Mouse (Mus musculus): ENCODE data around the gene Gm10203. TPM values are rescaled to one million over a fixed set of nuclear protein-coding genes. Genes with fewer than 3 reads are reported as not detected.

The Gm10203 gene
- polyA plus RNA-seq, 1 experiment from 2014 or later = not detected

DNA sequence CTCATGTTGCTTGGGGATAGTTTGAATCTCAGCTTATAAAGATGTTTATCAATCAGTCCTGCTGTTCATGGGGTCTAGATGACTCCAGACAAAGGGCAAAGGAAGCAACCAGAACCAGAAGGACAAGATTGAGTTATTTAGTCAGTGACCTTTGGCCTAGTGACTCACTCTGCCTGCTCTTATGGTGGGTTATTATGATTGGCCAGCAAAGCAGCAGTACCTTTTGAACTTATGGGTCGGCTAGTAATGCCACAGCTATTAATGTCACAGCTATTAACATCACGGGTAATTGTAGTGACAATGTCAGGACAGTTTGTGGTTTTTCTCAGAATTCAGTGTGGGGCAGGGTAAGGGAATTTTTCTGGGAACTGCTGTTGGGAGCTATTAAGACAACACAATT is 8.0 kb downstream of the Gm10203 start:
- Histone ChIP-seq H3K4me3 (no peak overlapping the region), H3K4me2 (no peak overlapping the region), H3K9me3 (no peaks in the 10 kb centered on the region), H3K36me3 (no peaks in the 10 kb centered on the region), H3K27me3 (no peaks in the 10 kb centered on the region), H3K9ac (no peak overlapping the region), H3K4me1 (peaks cover 7% of the 10 kb centered on the region; the same call in 1 of the 2 replicates), H3K27ac (no peak overlapping the region)
- no peak for ATAC-seq (ENCODE audit: insufficient number of reproducible peaks, insufficient read depth, low FRiP score, low TSS enrichment, low read depth)
- WGBS = 36% methylated on average over 2 of the region's 2 CpGs

DNA sequence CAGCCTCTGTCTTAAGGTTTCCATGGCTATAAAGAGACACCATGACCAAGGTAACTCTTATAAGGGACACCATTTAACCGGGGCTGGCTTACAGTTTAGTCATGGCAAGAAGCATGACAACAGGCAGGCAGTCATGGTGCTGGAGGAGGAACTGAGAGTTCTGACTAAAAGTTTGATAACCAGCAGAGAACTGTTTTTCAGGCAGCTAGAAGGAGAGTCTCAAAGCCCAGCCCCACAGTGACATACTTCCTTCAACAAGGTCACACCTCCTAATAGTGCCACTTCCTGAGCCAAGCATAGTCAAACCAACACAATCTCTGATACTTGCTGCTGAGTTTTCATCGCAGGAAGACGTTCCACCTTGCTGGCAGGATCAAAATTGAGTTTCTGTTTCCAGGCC is 9.0 kb downstream of the Gm10203 start:
- ATAC-seq (ENCODE audit: insufficient number of reproducible peaks, insufficient read depth, low FRiP score, low TSS enrichment, low read depth) = no peak
- H3K27ac ChIP-seq = no peak overlapping the region
- H3K9ac ChIP-seq = no peak overlapping the region
- H3K4me3 ChIP-seq = no peak overlapping the region
- H3K4me1 ChIP-seq = peaks cover 7% of the 10 kb centered on the region; the same call in 1 of the 2 replicates
- no peaks in the 10 kb centered on the region for H3K27me3 ChIP-seq
- no peaks in the 10 kb centered on the region; the same call in 1 of the 2 replicates for H3K36me3 ChIP-seq
- 88% methylated on average over 3 of the region's 3 CpGs for WGBS
- no peaks in the 10 kb centered on the region for H3K9me3 ChIP-seq
- no peak overlapping the region for H3K4me2 ChIP-seq

DNA sequence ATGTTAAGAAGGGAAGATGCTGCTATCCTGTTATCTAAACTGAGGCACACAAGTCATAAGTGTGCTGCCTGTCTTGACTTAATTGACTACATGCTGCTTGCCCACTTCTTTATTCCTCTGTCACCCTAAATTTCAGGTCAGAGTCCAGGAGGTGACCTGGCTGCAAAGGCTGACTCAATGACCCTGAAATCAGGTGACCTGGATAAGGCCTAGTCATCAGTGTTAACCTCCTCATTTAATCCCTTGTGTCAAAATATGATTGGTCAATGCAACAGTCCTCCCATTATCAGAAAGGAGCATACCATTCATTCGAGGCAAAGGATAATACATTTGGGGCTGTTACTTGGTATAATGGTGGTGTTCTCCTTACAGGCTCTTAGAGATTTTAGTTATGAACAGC is 9.5 kb downstream of the Gm10203 start, which contains the start of gene Etfbkmt:
Gene Etfbkmt (plus strand): TSS at position 379 of the 400 bp plus-strand sequence.
- WGBS = 70% methylated on average over 1 of the region's 1 CpGs
- Histone ChIP-seq H3K4me1 (peaks cover 7% of the 10 kb centered on the region; the same call in 1 of the 2 replicates), H3K4me3 (no peak within 1 kb of the TSS), H3K9me3 (no peaks in the 10 kb centered on the region), H3K36me3 (peaks cover 4% of the 10 kb centered on the region), H3K4me2 (no peak within 1 kb of the TSS), H3K27ac (no peak within 1 kb of the TSS), H3K27me3 (no peaks in the 10 kb centered on the region), H3K9ac (no peak within 1 kb of the TSS)
- no peak for ATAC-seq (ENCODE audit: insufficient number of reproducible peaks, insufficient read depth, low FRiP score, low TSS enrichment, low read depth)

DNA sequence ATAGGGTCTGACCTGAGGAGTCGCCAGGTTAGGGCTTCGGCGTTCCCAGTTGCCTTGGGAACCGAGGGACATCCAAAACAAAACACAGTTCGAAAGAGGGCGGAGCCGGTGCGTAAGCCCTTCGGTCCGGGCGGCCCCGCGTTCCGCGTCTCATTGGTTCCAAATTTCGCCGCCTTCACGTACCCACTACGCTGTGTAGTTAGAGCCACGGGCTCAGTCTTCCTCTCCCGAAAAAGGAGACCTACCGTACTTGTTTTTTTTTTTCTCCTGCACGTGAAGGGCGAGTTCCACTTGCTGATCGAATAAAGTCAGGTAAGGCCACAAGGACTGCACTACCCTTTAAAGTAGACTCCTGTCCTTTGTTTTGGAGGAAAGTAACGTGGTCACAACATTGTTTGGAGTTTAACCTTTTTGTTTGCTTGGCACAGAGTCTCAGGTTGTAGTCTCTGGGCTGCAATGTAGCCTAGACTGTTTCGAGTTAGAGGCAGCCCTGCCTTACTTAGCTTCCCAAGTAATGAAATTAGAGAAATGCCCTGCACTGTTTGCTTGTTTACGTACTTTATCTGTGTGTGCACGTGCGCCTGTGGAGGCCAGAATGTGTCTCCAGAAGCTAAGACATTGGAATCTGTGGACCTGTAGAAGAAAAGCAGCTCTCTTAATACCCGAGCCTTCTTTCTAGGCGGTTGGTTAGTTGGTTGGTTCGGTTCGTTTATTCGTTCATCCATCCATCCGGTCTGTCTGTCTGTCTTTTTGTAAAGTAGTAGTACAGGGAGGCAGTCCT is 11.6 kb downstream of the Gm10203 start:
- no peaks in the 10 kb centered on the region for H3K9me3 ChIP-seq
- peaks cover 7% of the 10 kb centered on the region; the same call in 1 of the 2 replicates for H3K4me1 ChIP-seq
- peak; percentile 86 for ATAC-seq (ENCODE audit: insufficient number of reproducible peaks, insufficient read depth, low FRiP score, low TSS enrichment, low read depth)
- 5% methylated on average over 36 of the region's 36 CpGs for WGBS
- H3K27ac ChIP-seq = peak overlapping the region; percentile 71
- H3K4me2 ChIP-seq = peak overlapping the region; percentile 73
- H3K4me3 ChIP-seq = peak overlapping the region; percentile 58
- no peaks in the 10 kb centered on the region for H3K27me3 ChIP-seq
- H3K36me3 ChIP-seq = peaks cover 13% of the 10 kb centered on the region
- peak overlapping the region; percentile 80 for H3K9ac ChIP-seq

DNA sequence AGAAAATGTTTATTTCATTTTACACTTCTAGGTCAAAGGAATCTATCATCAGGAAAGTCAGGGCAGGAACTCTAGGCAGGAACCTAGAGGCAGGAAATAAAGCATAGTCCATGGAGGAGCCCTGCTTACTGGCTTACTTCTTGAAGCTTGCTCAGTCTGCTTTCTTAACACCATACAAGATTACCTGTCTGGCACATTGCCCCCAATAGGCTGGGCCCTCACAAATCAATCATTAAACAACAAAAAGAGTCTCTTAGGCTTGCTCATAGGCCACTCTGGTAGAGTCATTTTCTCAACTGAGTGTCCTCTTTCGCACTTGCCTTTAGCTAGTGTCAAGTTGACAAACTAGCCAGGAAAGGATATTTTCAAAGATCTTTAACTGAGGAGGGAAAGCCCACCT is 15.2 kb downstream of the Gm10203 start:
- Histone ChIP-seq H3K4me3 (no peak overlapping the region), H3K36me3 (peaks cover 13% of the 10 kb centered on the region), H3K27me3 (no peaks in the 10 kb centered on the region), H3K4me1 (peaks cover 7% of the 10 kb centered on the region; the same call in 1 of the 2 replicates), H3K27ac (no peak overlapping the region), H3K9me3 (no peaks in the 10 kb centered on the region), H3K4me2 (no peak overlapping the region), H3K9ac (no peak overlapping the region)
- ATAC-seq (ENCODE audit: insufficient number of reproducible peaks, insufficient read depth, low FRiP score, low TSS enrichment, low read depth) = no peak
- 94% methylated on average over 1 of the region's 1 CpGs for WGBS

DNA sequence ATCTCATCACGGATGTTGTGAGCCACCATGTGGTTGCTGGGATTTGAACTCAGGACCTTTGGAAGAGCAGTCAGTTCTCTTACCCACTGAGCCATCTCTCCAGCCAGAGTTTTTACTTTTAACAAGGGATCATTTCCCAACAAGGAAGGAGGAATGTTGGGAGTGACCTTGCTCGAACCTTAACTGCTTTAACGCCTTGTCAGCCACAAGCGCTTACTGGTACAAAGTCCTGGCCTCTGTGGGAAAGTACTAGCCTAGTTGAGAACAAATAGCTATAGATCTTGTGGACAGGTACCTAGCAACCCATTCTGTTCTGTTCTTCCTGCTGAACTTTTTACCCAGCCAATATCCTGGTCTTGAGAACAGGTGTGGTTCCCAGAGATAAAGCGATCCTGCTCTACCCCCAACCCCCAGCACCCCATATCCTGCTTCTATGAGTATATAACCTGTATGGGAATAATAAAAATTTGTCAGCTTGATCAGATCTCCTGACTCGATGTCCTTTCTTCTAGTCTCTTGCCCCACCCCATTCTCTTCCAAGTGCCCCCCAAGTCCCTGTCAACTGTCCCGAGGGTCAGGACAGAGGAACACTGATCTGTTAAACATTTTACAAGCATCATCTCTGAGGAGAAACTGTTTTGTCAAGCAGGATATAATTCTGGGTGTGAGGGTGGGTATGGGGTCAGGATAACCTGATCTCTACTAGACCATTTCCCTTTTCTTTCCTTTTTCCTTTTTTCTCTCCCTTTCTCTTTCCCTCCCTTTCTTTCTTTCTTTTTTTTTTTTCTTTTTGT is 18.7 kb downstream of the Gm10203 start:
- no peak for ATAC-seq (ENCODE audit: insufficient number of reproducible peaks, insufficient read depth, low FRiP score, low TSS enrichment, low read depth)
- no peaks in the 10 kb centered on the region for H3K4me1 ChIP-seq

DNA sequence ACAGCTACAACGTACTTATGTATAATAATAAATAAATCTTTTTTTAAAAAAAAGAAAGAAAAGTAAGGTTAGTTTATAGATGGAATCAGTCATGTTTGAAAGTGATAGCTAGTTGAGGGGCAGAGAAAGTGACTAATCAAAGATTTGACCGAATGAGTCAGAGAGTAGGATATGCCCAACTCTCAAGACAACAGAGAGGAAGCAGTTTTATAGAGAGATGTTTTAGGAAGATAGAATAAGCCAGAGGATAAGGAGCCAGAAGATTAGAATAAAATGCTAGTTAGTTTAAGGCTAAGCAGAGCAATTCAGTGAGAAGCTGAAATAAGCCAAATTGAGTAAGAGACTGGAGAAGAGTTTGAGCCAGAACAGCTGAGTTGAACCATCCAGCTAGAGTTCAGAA is 22.1 kb downstream of the Gm10203 start:
- no peaks in the 10 kb centered on the region for H3K9me3 ChIP-seq
- WGBS = 95% methylated on average over 2 of the region's 2 CpGs
- no peak overlapping the region for H3K4me2 ChIP-seq
- H3K27ac ChIP-seq = no peak overlapping the region
- peaks cover 7% of the 10 kb centered on the region for H3K4me1 ChIP-seq
- H3K36me3 ChIP-seq = peaks cover 31% of the 10 kb centered on the region
- H3K27me3 ChIP-seq = no peaks in the 10 kb centered on the region
- H3K4me3 ChIP-seq = no peak overlapping the region
- ATAC-seq (ENCODE audit: insufficient number of reproducible peaks, insufficient read depth, low FRiP score, low TSS enrichment, low read depth) = no peak
- no peak overlapping the region for H3K9ac ChIP-seq

More for the DNA sequence above, 18.7 kb downstream of the Gm10203 start:
- peaks cover 27% of the 10 kb centered on the region for H3K36me3 ChIP-seq
- no peak overlapping the region for H3K4me3 ChIP-seq
- H3K27ac ChIP-seq = no peak overlapping the region
- no peak overlapping the region for H3K4me2 ChIP-seq
- 87% methylated on average over 7 of the region's 7 CpGs for WGBS
- no peak overlapping the region for H3K9ac ChIP-seq
- H3K27me3 ChIP-seq = no peaks in the 10 kb centered on the region
- H3K9me3 ChIP-seq = no peaks in the 10 kb centered on the region

DNA sequence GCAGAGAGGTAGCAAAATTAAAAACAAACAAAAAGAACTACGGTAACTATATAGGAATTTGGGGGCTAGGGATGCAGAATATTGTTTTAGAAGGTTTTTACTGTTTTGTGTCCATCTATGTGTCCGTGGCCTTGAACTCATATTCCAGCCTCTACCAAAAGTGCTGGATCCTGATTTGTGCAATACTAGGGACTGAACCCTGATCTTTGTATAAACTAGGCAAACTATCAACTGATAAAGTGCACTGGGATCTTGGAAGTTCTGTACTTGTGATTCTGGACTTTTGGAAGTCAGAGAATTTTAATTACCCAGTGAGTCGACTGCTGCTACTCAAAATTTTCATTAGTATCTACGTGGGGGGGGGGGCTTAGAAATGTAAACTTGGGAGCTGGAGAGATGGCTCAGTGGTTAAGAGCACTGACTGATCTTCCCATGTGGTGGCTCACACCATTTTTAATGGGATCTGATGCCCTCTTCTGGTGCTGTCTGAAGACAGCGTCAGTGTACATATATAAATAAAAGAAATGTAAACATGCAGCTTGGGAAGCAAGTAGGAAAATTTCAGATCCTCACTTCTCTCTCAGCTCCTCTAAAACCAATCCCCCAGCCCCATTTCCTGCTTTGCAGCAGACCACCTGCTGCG is 23.6 kb downstream of the Gm10203 start:
- H3K36me3 ChIP-seq = peaks cover 40% of the 10 kb centered on the region
- ATAC-seq (ENCODE audit: insufficient number of reproducible peaks, insufficient read depth, low FRiP score, low TSS enrichment, low read depth) = no peak
- no peak overlapping the region for H3K27ac ChIP-seq
- H3K4me2 ChIP-seq = no peak overlapping the region
- no peaks in the 10 kb centered on the region for H3K9me3 ChIP-seq
- no peaks in the 10 kb centered on the region for H3K27me3 ChIP-seq
- H3K9ac ChIP-seq = no peak overlapping the region
- 49% methylated on average over 6 of the region's 6 CpGs for WGBS
- H3K4me1 ChIP-seq = peaks cover 7% of the 10 kb centered on the region
- no peak overlapping the region for H3K4me3 ChIP-seq

DNA sequence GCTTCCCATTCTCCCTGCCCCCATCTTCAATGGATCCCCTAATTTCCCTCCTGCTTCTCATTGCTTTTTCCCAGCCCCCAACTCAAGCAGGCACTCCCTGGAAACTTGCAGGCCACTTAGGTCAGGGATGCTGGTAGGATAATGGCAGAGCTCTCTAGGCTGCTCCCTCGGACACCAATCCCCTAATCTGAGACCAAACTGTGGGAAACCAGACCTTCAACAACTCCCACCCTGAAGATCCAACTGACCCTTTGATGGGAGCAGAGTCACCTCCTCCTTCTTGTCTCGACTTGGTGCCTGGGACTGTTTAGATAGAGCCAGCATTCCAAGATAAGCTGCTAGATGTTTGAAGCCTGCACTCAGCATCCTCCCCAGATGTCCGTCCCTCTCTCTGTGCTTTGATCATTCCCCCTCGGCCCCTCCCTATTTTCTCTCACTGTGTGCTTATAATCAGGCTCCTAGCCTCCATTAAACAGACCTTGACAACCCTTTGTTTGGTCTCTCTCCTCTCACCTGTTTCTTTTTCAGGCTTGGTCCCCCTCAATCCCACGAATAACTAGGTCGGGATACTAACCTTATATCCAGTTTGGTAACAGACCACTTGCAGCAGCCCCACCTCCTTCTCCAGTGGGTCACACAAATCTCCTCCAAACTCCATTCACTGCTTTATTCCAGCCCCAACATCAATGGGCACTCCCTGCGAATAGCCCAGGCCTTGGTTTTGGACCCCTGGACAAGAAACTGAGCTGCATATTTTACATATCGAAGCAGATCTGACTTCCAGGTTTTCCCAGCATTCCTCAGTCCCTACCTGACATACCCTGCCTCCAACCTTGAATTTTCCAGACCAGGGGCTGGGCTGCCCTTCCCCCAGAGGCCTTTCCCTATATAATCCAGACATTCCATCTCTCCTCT is 24.4 kb downstream of the Gm10203 start:
- no peak overlapping the region for H3K4me3 ChIP-seq
- H3K9ac ChIP-seq = no peak overlapping the region
- peaks cover 46% of the 10 kb centered on the region for H3K36me3 ChIP-seq
- no peaks in the 10 kb centered on the region for H3K9me3 ChIP-seq
- H3K4me2 ChIP-seq = no peak overlapping the region
- peaks cover 7% of the 10 kb centered on the region for H3K4me1 ChIP-seq
- ATAC-seq (ENCODE audit: insufficient number of reproducible peaks, insufficient read depth, low FRiP score, low TSS enrichment, low read depth) = no peak
- H3K27me3 ChIP-seq = no peaks in the 10 kb centered on the region
- no peak overlapping the region for H3K27ac ChIP-seq
- WGBS = 27% methylated on average over 8 of the region's 8 CpGs

DNA sequence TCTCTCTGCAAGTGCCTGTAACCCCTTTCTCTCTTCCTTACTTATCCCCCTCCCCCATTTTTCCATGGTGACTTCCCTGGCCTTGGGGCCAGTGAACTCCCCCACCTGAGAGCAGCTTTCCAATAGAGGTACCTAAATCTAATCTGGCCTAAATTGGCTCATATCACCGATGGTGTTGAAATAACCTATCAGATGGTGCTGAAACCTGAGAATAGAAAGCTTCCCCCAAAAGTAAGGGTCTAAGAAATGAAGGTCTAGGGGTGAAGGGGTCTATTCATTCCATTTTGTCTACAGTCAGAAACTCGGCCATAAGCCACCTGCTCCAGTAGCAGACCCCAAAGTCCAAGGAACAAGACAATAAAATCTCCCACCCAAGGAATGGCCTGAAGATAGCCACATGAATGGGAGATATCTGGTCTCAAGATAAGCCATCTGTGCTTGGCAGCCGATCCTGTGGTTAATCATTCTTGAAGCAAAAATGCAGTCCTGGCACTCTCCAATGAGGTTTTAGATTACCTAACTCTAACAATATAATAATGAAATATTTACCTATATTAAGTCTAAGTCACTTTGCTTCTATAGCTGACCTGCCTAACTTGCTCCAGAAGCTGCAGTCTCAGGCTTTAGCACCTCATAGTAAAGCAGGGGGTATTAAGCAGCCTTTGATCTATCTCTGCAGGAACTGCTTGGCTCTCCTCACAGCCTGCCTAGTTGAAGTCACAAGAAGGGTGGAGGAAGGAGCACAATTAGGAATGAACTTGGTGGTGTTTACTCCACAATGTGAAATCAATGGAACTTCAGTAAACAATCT is 25.3 kb downstream of the Gm10203 start:
- WGBS = 65% methylated on average over 3 of the region's 3 CpGs
- Histone ChIP-seq H3K27ac (no peak overlapping the region), H3K4me3 (no peak overlapping the region), H3K4me2 (no peak overlapping the region), H3K27me3 (no peaks in the 10 kb centered on the region), H3K36me3 (peaks cover 54% of the 10 kb centered on the region), H3K9me3 (no peaks in the 10 kb centered on the region), H3K4me1 (peaks cover 7% of the 10 kb centered on the region), H3K9ac (no peak overlapping the region)
- ATAC-seq (ENCODE audit: insufficient number of reproducible peaks, insufficient read depth, low FRiP score, low TSS enrichment, low read depth) = no peak
